Mouse (Mus musculus) cerebellum, adult 2 months (tissue): ENCODE results near the gene Msi2. TPM values are rescaled to one million over a fixed set of nuclear protein-coding genes. Genes with fewer than 3 reads are reported as not detected.

ENCODE experiments used
- DNase-seq, 2 experiments: peaks; one replicate each; pipeline ENCODE4 v3.0.0; 2021
- H3K27ac ChIP-seq: fragments of 200-500 bp; 2 replicates; pipeline ENCODE4 v1.5.1; 2012; ENCODE audit warnings: low read length, control low read depth, inconsistent platforms; ENCODE audit not compliant: insufficient read depth
- H3K27me3 ChIP-seq: fragments of 200-500 bp; 2 replicates; pipeline ENCODE4 v1.6.1; 2012; ENCODE audit warnings: inconsistent platforms, mild to moderate bottlenecking, low read length, moderate library complexity; ENCODE audit not compliant: control insufficient read depth, insufficient read depth
- H3K4me1 ChIP-seq: fragments of 200-500 bp; 2 replicates; pipeline ENCODE4 v1.6.1; 2011; ENCODE audit warnings: low read length; ENCODE audit not compliant: control insufficient read depth, insufficient read depth
- H3K4me3 ChIP-seq: fragments of 200-500 bp; replicated peaks from 2 replicates; pipeline ENCODE3; 2011; ENCODE audit warnings: mild to moderate bottlenecking, low read depth, low read length, control low read depth; ENCODE audit not compliant: insufficient read depth
- CTCF ChIP-seq: fragments of 200-500 bp; IDR thresholded peaks from 2 replicates; pipeline ENCODE4 v1.5.1; 2011; ENCODE audit warnings: low read depth, mild to moderate bottlenecking, control low read depth, low read length, moderate library complexity, borderline replicate concordance; ENCODE audit not compliant: insufficient read depth
- POLR2A ChIP-seq: fragments of 200-500 bp; IDR thresholded peaks from 2 replicates; pipeline ENCODE4 v1.6.1; 2011; ENCODE audit warnings: low read length, control low read depth, borderline replicate concordance; ENCODE audit not compliant: insufficient read depth
- WGBS: fragments of 180-500 bp; shearing (Covaris S2); methylation state at CpG from one replicate; pipeline ENCODE4 v1.1.7; 2018; 5-methylcytosine and 5-hydroxymethylcytosine counted together
- polyA plus RNA-seq: library from polyadenylated mRNA; depleted of rRNA; stranded (reverse); fragments of >200 nt; gene quantifications from 2 replicates; pipeline ENCODE4 v1.2.3, GENCODE M21; 2012

Gene Msi2
- polyA plus RNA-seq, 1 experiment: 87.3 TPM

DNA sequence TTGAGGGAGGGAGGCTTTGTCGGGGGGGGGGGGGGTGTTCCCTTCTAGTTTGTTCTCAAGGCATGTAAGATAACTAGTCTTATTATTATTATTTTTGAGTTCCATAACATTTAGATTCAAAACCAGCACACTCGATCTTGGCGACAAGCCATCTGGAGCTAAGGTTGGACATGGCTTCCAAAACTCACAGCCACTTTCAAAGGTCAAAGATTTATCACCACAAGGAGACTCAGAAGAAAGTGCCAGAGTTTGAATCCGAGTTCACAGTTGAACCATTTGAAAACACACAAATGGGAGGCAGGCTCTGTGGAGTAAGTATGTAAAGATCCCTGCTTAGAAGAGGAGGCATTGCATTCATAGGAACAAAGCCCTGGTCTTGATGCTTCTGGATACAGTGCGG lies 221.9 kb downstream of the Msi2 start:
- peaks cover 7% of the 10 kb centered on the region for H3K4me1 ChIP-seq
- no peaks in the 10 kb centered on the region for H3K27me3 ChIP-seq
- TF ChIP-seq CTCF (no peak), POLR2A (no peak)
- H3K4me3 ChIP-seq: no peak overlapping the region
- WGBS: 67% methylated on average over 5 of the region's 5 CpGs
- no peak overlapping the region for H3K27ac ChIP-seq
- DNase-seq: no peak

DNA sequence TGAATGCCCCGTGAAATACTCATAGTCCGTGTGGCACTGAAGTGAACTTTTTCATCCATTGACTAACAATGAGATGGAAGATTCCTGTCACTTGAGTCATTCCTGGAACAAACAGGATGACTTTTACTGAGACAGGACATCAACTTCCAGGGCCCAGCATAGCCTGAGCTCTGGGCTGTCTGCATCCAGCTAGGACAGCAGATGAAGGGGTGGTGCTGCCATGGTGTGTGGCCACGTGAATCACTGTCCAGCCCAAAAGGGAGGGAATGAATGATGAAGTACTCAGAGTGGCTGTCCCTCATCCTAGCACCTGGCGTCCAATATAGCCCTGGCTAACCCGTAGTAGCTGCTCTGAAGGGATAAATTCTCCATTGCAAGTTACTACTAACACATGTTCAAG lies 222.6 kb downstream of the Msi2 start:
- Histone ChIP-seq H3K4me1 (peaks cover 7% of the 10 kb centered on the region), H3K27me3 (no peaks in the 10 kb centered on the region), H3K27ac (no peak overlapping the region), H3K4me3 (no peak overlapping the region)
- TF ChIP-seq CTCF: no peak
- no peak for TF ChIP-seq POLR2A
- DNase-seq: no peak
- 80% methylated on average over 5 of the region's 5 CpGs for WGBS

DNA sequence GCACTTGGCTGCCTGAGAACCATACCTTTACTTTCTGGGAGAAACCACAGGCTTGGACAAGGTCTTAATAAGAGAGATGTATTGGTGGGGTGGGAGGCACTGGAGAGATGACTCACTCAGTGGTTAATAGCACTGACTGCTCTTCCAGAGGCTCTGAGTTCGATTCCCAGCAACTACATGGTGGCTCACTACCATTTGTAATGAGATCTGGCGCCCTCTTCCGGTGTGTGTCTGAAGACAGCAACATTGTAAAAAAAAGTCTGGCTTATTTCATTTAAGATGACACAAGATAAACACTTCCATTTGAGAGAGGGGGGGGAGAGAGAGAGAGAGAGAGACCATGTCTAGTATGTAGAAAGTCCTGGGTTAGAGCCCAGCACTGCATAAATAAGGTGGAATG lies 223.3 kb downstream of the Msi2 start:
- TF ChIP-seq CTCF (no peak), POLR2A (no peak)
- Histone ChIP-seq H3K27me3 (no peaks in the 10 kb centered on the region), H3K4me3 (no peak overlapping the region), H3K4me1 (peaks cover 7% of the 10 kb centered on the region), H3K27ac (no peak overlapping the region)
- DNase-seq: no peak
- 93% methylated on average over 3 of the region's 3 CpGs for whole genome bisulfite sequencing

DNA sequence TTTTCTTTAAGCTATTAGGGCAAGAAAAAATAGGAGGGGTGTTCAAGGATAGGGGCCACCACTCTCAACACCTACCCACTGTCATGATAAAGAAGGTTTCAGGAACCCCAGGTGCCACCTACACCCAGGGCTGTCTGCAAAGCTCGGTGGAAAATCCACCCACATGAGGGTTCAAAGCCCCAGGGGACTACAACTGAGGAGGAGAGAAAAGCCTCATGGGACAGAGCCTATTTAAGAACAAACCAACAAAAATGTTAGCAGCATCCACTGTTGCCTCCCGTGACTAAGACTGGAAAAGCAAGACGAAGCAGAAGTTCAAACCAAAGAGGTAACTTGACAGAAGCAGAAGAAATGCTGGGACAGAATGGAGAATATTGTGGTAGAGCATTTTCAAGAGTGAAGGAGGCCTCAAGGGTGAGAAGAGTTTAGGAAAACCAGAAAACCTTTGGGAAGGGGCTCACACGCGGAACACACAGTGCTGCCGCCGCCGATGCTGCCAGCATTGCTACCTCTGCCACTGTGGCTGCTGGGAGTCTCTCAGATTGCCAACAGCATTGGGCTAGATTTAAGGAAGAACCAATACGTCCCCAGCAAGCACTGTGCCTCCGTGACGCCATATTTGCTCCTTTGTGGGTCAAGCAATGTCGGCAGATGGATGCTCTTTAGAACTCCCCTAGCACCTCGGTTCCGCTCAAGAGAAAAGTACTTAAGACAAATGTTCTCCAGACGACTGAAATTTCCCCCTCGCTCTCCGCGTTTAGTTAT lies 224.3 kb downstream of the Msi2 start:
- no peak for DNase-seq
- 88% methylated on average over 18 of the region's 18 CpGs for WGBS
- H3K27me3 ChIP-seq: no peaks in the 10 kb centered on the region
- H3K4me3 ChIP-seq: no peak overlapping the region
- TF ChIP-seq CTCF (no peak), POLR2A (no peak)
- H3K4me1 ChIP-seq: peaks cover 15% of the 10 kb centered on the region
- no peak overlapping the region for H3K27ac ChIP-seq

DNA sequence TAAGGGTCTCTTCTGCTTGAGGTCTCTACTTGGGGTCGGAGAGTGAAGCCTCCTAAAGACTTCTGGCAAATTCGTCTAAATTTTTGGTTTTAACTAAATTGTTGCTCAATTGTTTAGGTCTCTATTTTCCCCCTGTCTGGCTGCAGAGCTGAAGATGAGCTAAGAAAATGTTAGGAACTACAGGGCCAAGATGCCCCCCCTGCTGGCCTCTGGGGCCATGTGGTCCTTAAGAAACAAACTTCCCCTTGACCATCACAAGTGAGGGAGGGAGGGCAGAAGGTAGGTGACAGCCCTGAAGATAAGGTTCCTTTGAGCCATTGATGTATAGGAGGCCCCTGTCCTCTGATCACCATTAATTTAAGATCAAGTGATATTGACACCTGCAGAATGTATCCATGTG lies 225.7 kb downstream of the Msi2 start:
- Histone ChIP-seq H3K27me3 (no peaks in the 10 kb centered on the region), H3K27ac (no peak overlapping the region), H3K4me3 (no peak overlapping the region), H3K4me1 (peaks cover 19% of the 10 kb centered on the region)
- WGBS: 90% methylated on average over 2 of the region's 2 CpGs
- no peak for TF ChIP-seq CTCF
- TF ChIP-seq POLR2A: no peak
- DNase-seq: no peak

DNA sequence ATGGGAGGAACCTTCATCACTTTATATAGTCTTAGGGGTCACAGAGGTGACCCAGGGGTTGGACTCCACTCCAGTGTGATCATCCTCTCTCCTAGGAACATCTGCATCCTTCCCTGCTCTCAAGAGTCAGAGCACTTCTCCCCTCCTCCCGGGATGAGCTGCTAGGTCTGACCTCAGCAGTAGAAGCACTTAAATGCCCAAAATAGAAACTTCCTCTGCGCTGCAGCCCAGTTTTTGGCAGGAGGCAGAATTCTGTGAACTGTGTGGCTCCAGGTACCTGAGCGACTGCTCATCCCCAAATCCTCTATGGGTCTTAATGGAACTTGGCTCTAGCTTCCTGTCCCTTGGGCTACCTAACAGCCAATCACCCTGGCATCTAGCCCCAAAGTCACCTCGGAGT lies 228.3 kb downstream of the Msi2 start:
- peak; percentile 40 to 59 for DNase-seq
- WGBS: 9% methylated on average over 4 of the region's 4 CpGs
- Histone ChIP-seq H3K4me1 (peaks cover 18% of the 10 kb centered on the region), H3K27ac (no peak overlapping the region; the same call in 1 of the 2 replicates), H3K27me3 (no peaks in the 10 kb centered on the region), H3K4me3 (no peak overlapping the region)
- TF ChIP-seq CTCF (no peak), POLR2A (no peak)

DNA sequence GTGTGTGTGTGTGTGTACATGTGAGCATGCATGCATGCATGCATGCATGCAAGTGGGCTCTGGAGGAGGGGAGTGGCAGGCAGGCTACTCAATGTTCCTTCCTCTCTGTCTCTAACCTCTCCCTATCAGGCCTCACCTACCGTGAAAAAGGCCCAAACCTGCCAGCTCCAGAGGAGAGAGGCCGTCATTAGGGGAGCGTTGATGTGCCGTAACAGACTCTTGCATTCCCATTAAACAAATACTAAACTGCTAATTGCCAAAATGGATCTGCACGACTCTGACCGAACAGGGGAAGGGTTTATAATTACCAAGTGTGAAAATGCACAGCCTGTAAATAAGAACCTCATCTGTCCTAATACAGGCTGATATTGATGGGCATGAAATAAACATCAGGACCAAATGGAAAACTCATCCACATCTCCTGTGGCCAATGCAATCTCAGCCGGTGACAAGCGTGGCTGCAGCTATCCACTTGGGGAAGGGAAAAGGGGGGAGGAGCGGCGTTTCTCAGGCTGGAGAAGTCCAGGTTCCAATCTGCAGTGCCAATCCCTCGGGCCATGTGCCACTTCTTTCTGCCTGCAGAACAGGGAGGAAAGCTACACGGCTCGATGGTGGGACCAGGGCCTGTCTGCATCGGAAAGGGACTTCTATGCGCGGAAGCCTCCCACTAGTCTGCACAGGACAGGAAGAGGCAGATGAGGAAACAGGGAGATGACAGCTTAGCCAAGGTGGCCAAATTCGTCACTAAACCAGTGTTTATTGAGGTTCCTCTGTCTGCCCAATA lies 229.2 kb downstream of the Msi2 start:
- TF ChIP-seq CTCF (no peak), POLR2A (no peak)
- peak overlapping the region; percentile 47 for H3K27ac ChIP-seq
- WGBS: 50% methylated on average over 17 of the region's 17 CpGs
- no peaks in the 10 kb centered on the region for H3K27me3 ChIP-seq
- DNase-seq: peak; percentile 64 to 69
- peaks cover 22% of the 10 kb centered on the region for H3K4me1 ChIP-seq
- no peak overlapping the region for H3K4me3 ChIP-seq
